Mouse (Mus musculus): ENCODE data around the gene Apln.

Apln gene

DNA sequence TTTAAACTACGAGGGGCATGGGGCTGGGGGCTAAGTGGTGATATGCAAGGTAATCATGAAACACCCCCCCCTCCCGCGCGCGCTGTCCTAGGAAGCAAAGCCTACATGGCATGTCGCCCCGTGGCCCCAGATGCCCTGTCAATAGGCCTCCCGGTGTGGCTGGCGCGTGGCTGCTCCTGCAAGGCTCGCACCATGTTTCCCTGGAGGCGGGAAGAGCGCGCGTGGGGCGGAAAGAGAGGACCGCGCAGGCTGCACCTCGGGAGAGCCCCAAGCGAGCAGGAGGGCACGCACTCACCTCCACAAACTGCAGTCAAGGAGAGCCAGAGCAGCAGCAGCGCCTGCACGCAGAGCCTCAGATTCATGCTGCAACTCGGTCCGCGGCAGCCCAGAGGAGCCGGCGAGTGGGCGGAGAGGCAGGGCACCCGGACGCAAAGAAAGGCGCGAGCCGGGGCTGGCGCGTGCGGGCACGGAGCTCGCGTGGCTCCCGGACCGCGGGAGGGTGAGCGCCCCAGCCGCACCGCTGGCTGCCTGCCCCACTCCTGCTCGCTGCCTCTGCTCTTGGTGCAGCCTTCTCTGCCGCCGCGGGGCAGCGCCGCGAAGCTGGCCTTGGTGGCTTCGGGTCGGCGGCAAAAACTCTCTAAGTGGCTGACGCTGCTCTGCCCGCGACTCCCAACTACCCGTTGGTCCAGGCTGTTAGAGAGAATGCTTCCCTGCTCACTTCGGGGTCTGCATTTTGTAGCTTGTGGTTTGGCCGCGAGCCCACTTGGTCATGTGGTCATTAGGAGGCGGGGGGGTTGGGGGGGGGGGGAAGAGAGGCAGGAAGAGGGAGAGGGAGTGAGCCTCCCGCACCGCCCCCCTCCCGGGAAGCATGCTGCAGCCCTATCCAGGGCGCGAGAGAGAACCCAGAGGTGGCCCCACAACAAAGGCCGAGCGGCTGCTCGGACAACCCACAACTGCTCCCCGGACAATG is at the start of gene Apln:
Gene Apln (minus strand): TSS at position 710 of the 970 bp plus-strand sequence.
- in situ Hi-C loops (cut with MseI, MboI), result no loop called here

DNA sequence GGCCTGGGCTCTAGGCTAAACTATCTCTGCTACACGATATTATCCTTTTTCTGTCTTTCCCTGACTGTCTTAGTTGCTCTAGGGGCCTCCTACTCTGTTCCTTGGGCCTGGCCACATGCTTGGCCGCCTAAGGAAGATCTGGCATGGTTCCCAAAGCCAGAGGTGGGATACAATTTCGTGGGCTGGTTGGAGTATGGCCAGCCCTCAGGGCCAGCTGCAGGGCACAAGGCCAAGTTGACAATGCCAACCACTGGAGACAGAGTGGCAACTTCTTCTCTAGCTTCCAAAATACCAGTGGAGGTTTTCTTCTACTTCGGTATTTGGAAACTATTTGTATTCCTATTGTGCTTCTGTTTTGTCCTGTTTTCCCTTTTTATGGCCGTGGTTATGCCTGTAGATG is 47.7 kb upstream of the Apln start:
- in situ Hi-C loops (cut with MseI, MboI), result no loop called here

DNA sequence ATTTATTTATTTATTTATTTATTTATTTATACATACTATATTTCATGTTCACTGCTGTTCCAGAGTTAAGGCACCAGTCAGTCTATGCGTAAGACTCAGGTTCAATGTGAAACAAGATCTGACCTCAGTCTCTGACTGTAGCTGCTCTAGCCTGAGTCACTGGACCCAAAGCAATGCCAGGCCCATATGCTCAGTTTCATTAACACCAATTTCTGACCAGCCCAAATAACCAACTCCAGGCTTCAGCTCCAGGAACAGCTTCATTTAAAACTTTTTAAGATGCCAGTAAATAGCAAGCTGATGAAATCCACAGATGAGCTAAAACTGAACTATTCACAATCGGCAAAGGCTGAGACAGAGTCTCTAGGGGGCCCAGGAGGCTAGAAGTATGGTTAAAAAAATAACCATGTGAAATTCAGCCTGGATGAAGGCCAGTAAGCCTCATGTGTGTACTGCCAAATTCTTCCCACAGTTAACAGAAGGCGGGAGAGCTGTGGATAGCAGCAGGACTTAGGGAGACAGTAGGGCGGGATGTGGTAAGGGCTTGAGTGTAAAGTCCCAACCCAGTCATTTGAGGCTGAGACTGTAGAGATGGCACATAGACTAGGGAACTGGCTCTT is 42.3 kb upstream of the Apln start:
- in situ Hi-C loops (cut with MseI, MboI), result no loop called here

DNA sequence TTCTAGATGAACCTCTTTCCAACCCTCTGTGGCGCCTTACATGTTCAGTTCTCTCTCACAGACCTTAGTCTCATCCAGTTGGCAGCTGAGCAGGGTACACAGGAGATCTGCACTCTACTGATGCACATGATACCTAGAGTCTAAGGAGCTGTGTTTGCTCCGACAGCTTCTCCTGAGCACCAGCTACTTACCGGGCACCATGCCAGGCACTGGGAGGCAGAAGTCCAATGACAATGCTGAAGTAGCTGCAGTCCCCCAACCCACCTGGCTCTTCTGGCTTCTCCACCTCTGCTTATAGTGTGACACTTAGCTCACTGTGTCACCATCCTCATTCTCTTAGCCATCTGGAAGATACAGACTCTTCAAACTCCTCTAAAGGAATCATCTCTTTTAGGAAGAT is 40.0 kb upstream of the Apln start:
- in situ Hi-C loops (cut with MseI, MboI), result no loop called here

DNA sequence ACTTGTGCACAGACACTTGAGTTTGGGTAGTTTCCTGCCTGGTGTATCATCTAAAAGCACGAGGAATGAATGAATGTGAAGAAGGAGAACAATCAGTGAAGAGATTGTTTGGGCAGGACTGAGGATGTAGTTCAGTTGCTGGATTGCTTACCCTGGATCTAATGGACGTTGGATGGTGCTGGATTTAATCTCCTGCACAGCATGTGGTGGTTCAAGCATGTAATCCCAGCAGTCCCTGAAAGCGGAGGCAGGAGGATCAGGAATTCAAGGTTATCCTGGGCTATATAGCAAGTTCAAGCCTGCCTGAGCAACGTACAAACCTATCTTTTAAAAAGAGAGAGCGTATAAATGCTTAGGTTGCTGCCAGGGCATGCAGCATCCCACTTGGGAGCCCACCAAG is 37.7 kb upstream of the Apln start:
- in situ Hi-C loops (cut with MseI, MboI), result no loop called here

DNA sequence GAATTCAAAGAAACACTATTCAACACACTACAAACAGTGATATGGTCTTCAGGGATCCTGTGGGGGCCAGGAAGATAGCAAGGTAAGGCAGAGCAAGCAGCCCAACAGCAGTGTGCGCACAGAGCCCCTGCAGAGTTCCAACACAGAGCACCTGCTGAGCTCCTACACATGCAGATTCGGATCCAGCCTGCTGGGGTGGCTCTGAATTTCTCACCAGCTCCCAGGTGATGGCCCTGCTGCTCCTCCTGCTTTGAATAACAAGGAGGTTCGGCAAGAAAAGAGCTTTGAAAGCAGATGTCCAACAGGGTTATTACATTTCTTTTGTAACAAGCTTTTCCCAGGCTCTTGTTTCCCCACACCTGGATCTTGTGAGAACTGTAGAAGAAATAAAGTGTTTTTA is 37.3 kb upstream of the Apln start:
- in situ Hi-C loops (cut with MseI, MboI), result no loop called here

DNA sequence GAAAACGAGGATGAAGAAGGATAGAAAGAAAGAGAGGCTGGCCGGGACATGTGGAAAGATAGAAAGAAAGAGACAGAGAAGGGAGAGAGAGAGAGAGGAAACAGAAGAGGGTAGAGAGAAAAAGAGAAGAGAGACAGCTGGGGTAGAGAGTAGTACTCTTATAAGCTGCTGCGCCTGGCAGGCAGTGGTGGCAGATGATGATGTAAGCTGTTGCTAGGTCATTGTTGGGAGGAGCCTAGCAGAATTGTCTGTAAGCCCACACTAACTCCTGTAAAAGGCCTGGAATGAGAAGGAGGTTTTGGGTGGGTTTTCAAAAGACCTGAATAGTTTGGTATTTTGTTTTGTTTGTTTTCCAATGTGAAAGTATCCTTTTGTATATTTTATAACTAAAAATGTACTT is 32.2 kb upstream of the Apln start:
- in situ Hi-C loops (cut with MseI, MboI), result no loop called here

DNA sequence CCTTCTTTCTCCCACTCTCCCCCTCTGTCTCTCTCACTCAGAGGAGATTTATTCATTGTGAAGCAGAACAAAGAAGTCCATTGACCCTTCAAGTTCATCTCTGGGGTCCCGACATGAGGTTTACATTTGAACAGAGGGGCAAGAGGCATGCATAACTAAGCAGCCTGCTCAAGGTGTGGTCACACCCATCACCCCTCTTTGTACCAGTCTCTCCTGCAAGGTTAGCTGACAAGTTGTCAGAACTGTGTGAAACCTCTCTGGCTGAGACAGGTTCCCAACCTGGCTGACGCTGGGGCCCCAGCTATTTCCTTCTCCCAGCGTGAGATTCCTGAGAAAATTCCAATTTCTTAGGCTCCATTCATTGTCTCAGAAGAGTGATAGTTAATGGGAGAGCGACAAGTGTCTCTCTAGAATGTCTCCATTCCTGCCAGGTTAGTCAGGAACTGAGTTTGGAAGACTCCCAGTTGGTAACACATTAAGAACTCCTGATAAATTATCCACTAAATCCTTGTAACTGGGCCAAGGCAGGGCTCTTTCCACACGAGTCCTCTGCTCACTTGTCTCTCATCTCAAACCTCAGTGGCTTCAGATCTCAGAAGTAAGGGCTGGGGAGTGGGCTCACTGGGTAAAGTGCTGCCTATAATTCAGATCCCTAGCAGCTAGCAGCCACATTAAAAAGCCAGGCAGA is 29.7 kb upstream of the Apln start:
- in situ Hi-C loops (cut with MseI, MboI), result no loop called here

DNA sequence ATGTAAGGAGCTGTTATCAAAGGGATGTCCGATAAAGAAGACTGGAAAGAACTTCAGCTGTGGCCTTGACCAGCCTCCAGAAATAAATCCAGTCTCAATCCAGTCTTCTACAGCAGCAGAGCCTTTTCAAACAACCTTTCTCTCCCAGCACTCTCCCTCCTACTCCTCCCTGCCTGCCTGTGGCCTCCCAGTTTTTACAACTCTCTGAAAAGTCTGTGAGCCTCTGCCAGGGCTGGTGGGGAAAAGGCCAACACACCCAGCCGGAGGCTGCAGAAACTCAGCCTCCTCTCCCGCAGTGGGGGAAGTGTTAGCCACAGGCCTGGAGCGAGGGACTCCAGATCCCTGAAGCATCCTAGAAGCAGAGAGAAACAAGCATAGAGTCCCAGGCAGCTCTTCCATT is 27.8 kb upstream of the Apln start:
- in situ Hi-C loops (cut with MseI, MboI), result no loop called here

DNA sequence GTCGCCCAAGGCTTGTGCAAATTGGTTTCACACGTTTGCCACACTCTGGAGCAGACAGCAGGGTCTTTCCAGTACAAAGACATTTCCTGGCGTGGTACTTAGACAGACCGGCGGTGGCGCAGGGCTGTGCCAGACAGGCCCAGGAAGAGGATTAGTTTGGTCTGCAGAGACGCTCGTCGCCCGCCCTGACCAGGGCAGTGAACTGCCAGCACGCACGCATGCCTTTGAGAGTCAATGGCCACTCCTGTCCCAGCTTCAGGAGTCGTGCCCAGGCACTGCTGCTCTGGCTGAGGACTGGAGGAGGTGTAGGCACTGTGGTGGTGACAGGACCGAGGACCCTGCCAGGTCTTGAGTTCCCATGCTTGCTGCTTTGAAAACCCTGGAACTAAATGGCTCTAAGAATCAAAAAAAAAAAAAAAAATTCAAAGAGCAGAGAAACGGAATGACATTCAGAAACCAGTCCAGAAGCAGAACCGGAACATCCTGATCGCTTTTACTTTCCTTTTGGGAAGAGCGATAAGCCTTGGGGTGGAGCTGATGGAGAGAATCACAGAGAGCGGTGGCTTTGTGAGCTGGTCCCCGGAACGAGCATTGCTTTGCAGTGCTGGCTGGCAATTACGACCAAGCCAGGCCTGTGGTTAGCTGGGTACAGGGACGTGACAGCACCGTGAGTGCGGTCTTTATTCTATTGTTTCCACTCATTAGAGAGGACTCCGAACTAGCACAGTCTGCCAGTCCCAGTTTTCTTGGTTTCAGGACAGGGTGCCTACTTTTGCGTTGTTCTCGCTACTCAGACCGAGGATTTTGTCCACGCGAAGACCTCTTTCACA is 19.7 kb upstream of the Apln start:
- in situ Hi-C loops (cut with MseI, MboI), result no loop called here

DNA sequence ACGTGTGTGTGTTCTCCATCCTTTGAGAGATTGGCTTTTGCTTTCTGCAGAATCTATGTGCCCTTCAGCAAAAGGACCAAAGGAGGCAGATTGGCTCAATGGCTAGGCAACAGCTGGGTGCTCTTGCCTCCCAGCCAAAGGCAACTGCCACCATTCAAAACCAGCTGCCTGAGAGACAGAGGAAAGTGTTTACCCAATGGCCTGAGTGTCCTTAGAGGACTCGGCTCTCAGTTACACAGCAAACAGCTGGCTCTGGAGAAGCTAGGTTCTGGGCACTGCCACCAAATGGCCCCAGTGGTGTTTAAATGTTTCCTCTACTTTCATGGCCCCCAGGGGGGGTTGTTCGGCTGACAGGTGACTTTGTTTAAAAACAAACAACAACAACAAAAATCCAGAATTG is 19.1 kb upstream of the Apln start:
- in situ Hi-C loops (cut with MseI, MboI), result no loop called here

DNA sequence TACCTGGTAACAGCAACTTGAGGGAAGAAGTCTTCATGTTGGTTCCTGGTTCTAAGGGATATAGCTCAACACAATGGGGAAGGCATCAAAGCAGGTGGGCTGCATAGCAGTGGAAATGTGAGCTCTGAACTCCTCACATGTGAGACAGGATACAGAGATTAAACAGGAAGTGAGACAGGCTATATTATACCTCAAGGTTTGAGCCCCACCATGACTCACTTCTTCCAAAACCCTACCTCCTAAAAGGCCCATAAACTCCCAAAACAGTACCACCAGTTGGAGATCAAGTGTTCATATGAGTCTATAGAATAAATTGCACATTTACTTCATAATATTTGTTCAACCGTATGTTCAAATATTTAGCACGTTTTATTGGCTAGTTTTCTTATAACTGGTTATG is 11.7 kb upstream of the Apln start:
- in situ Hi-C loops (cut with MseI, MboI), result no loop called here

DNA sequence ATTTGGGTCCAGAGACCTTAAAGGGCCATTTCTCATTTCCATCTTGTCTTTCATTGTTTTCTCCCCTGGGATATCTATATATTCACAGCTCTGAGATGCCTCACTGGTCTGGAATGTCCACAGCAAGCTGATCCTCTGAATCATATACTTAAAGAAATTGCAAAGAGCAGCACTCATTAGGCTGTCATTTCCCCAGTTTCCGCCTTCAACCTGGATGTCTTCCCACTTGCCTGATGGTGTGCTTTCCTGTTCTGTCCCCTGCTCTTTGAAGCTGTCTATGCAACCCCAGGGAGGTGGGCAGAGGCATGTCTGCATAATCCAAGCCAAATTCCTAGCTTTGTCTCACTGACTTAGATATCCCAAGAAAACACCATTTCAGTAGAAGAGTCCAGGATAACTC is 9.6 kb upstream of the Apln start:
- in situ Hi-C loops (cut with MseI, MboI), result no loop called here

DNA sequence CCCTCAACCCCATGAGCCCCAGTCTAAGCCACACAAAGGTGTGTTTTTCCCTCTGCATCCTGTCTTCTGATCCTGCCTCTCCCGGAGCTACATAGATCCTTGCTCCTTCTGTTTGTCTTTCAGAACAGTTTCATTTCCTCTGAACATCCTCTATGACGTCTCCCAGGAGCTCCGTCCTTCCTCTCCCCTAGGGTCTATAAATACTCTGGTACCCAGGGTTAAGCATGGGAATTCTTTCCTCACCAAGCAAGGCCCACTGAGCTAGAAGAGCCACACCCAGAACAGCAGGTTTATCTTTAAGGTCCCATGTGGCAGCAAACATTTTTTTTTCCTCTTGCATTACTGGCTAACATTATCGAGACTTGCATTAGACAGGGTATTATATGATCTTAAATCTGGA is 8.1 kb upstream of the Apln start:
- in situ Hi-C loops (cut with MseI, MboI), result no loop called here

DNA sequence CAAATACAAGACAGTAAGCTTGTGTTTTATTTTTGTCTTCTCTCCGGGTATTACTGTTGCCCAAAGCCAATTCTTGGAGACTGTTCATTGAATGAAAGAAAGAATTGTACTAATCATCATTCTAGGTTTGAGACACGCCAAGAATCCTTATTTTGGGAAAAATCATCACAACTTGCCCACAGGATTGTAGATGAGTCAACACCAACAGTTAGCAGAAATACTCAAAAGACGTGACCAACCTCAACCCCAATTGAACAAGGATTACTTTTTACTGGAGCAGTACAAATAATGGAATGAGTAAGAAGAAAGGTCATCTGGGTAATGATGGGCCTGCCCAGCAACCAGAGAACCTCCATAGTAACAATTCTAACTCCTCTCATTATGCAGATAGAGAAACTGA is 5.7 kb upstream of the Apln start:
- in situ Hi-C loops (cut with MseI, MboI), result no loop called here

DNA sequence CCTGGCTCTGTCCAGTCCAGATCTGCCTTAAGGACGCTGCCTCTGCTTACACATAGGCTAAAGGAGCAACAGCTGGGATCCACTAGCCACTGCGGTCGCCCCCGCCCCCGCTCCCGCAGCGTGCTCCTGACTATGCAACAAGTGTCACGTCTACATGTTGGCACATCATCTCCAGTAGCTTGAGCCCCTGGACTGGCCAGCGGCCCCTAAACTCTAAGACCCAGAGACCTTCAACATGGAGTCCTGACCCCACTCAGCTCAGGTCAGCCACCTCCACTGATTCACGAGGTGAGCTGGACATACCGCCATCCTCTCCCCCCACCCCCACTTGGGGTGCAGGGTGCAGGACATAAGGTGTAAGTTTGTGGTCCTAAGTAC is 898 bp downstream of the Apln start:
- in situ Hi-C loops (cut with MseI, MboI), result no loop called here

DNA sequence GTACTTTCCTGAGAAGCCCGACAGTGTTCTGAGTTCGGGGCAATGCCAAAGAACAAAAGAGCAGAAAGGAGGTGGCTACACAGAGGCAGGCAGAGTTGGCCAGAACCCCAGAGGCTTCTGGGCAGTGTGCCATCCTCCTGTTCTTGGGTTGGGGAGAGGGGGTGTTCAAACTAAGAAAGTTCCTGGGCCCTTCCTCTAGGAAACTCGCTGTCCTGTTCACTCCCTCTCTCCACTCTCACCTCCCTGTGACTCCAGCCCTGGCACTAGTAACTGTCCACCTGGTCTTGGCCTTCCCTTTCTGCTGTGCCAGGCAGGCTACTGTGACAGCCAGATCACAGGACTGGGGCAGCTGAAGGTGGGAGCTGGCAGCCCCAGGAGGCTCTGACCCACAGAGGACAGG is 1.6 kb downstream of the Apln start:
- in situ Hi-C loops (cut with MseI, MboI), result no loop called here

DNA sequence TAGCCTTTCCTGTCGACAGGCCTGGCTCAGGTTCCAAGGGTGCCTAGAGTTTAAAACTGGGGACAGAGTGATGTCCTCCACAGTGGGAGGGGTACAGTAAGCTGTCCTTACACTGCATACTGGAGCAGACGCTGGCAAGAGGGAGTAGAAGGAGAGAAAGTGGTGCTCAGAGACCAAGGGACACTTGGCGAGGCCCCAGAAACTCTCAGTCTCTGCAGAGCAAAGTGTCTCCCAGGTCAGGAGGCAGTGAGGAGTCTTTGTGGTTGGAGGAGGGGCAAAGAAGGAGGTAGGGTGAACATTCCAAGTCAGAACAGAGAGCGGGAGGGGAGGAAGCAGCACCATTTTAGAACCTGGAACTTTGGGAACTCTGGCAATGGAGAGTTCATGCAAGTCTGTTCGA is 2.8 kb downstream of the Apln start:
- in situ Hi-C loops (cut with MseI, MboI), result no loop called here

DNA sequence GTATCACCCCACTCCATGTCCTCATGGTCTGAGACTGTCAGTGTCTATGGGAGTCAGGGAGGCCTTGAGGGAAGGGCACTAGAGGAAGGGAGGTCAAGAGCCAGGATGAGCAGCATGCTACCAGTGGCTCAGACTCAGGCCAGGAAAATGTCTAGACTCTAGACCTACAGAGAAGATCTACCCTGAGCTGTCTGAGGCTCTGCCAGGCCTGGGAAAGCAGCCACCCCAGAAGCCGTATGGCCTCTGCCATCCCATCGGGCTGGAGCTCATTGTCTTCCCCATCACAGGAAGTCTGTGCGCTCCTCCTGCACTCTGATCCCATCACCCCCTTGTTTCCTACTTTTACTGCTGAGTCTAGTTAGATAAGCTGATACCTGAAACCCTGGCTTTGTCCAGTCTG is 4.1 kb downstream of the Apln start:
- in situ Hi-C loops (cut with MseI, MboI), result no loop called here

DNA sequence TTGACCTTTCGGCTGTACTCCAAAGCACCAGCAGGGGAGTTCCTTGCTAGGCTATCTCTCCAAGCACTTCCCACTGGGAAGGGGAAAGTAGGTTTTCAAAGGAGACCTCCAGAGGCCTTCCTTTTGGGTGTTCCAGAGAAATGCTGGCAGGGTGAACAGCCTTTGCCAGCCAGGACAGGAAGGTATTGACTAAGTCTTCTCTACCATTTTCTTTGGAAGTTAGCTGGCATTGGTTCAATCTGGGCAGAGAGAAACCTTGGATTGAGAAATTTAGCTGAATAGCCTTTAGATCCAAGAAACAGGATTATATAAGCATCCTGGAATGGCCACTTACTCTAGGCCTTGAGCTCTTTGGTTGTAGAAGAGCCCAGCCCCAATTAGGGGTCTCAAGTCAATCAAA is 11.8 kb downstream of the Apln start:
- in situ Hi-C loops (cut with MseI, MboI), result no loop called here

DNA sequence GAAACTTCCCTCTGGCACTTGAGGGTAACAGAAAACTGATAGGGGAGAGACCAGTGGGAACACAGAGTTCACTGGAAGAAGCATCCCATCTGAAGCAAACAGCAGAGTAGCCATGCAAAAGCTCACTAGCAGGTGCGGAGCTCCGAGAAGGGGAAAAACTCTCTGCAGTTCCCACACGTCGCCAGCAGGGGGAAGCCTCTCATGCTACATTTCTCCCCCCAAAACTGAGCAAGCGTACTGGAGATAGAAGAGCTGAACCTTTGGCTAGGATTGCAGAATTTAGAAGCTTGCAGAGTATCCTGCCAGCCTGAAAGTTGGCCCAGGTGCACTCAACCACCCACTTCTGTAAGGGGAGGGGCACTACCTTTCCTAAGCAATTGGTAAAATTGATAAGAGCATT is 14.7 kb downstream of the Apln start:
- in situ Hi-C loops (cut with MseI, MboI), result no loop called here

DNA sequence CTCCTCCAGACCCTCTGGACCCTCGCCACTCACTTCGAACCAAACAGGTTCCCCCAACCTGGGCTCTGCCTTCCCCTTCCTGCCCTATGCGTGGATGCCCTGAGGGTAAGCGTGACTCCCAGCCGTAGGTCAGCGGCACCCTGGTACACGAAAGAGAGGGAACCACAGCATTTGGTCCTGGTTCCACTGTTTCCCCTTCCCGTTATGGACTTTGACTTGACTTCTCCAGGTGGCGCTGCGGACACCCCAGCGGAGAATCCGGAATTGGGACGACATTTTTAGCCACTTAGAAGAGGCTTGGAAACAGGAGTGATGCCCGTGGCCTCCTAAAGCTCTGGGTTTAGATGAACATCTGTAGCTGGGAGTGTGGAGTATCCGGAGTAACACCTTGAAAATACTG is 15.3 kb downstream of the Apln start:
- in situ Hi-C loops (cut with MseI, MboI), result no loop called here
